Mouse (Mus musculus) stomach, embryonic 16.5 days (tissue): ENCODE data around the gene Duox1. TPM values are rescaled to one million over a fixed set of nuclear protein-coding genes. Genes with fewer than 3 reads are reported as not detected.

Experiments used
- ATAC-seq: fragments of 200-750 bp; cut with Nextera tagmentation; 2 replicates; pipeline ENCODE4 v1.8.0; 2017; ENCODE audit warnings: moderate number of reproducible peaks, moderate TSS enrichment; ENCODE audit not compliant: insufficient read depth, low FRiP score
- H3K27ac ChIP-seq: fragments of 300-500 bp; sonication (generic); 2 replicates; pipeline ENCODE4 v1.5.1; 2014; ENCODE audit warnings: low read length
- H3K27me3 ChIP-seq: fragments of 300-500 bp; sonication (generic); 2 replicates; pipeline ENCODE4 v1.6.1; 2014; ENCODE audit warnings: low read length, control low read depth, mixed read lengths; ENCODE audit not compliant: control insufficient read depth, insufficient read depth
- H3K36me3 ChIP-seq: fragments of 300-500 bp; sonication (generic); 2 replicates; pipeline ENCODE4 v1.6.1; 2014; ENCODE audit warnings: low read length; ENCODE audit not compliant: control insufficient read depth, insufficient read depth
- H3K4me1 ChIP-seq: fragments of 300-500 bp; sonication (generic); 2 replicates; pipeline ENCODE4 v1.6.1; 2014; ENCODE audit warnings: low read length, control low read depth, mixed read lengths; ENCODE audit not compliant: control insufficient read depth, insufficient read depth
- H3K4me2 ChIP-seq: fragments of 300-500 bp; sonication (generic); 2 replicates; pipeline ENCODE4 v1.6.1; 2014; ENCODE audit warnings: low read depth, low read length, mixed read lengths
- H3K4me3 ChIP-seq: fragments of 300-500 bp; sonication (generic); replicated peaks from 2 replicates; pipeline ENCODE4 v1.5.1; 2014; ENCODE audit warnings: mild to moderate bottlenecking, low read length
- H3K9ac ChIP-seq: fragments of 300-500 bp; sonication (generic); 2 replicates; pipeline ENCODE4 v1.6.1; 2014; ENCODE audit warnings: low read length
- H3K9me3 ChIP-seq: fragments of 300-500 bp; sonication (generic); replicated peaks from 2 replicates; pipeline ENCODE4 v1.6.1; 2016; ENCODE audit warnings: low read length, control low read depth; ENCODE audit not compliant: control insufficient read depth
- WGBS: fragments of 180-500 bp; shearing (Covaris S2); extraction: QIAGEN DNeasy Blood & Tissue Kit; methylation state at CpG from one replicate; pipeline ENCODE4 v1.1.7; 2014; 5-methylcytosine and 5-hydroxymethylcytosine counted together
- polyA plus RNA-seq: library from polyadenylated mRNA; unstranded; fragments of >200 nt; fragmentation: Nextera tagmentation; extraction: Ambion mirVana; gene quantifications from 2 replicates; pipeline ENCODE4 v1.2.1, GENCODE M21; 2015

Gene Duox1
- polyA plus RNA-seq, 1 experiment from 2014 or later, result 2.7 TPM

DNA sequence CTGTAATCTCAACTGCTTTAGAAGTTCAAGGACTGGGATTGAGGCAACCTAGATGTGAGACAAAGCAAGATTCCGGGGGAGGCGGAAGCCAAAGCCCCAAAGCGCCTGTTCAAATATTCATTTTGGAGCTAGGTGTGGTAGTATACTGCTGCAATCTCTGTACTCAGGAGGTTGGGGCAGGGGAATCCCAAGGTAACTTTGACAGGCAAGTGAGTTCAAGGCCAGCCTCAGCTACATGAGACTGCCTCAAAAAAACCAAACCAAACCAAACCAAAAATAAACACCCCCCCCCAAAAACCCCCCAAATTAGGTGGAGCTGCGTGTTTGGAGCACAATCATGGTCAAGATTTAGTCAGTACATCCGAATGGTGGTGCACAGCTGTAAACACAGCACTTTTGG lies 58.5 kb downstream of the Duox1 start:
- Histone ChIP-seq H3K27me3 (no peaks in the 10 kb centered on the region), H3K36me3 (no peaks in the 10 kb centered on the region), H3K27ac (no peak overlapping the region), H3K4me3 (no peak overlapping the region), H3K9ac (no peak overlapping the region), H3K4me2 (no peak overlapping the region), H3K4me1 (peaks cover 11% of the 10 kb centered on the region), H3K9me3 (no peaks in the 10 kb centered on the region)
- no peak for ATAC-seq
- WGBS, result 73% methylated on average over 5 of the region's 5 CpGs

- no peaks in the 10 kb centered on the region for H3K27me3 ChIP-seq
- peak overlapping the region; percentile 68 for H3K9ac ChIP-seq
- H3K4me2 ChIP-seq, result peak overlapping the region; percentile 59
- H3K4me1 ChIP-seq, result peaks cover 5% of the 10 kb centered on the region
- no peak for ATAC-seq
- no peaks in the 10 kb centered on the region for H3K9me3 ChIP-seq
- no peaks in the 10 kb centered on the region for H3K36me3 ChIP-seq
- peak overlapping the region; percentile 90 for H3K4me3 ChIP-seq
- H3K27ac ChIP-seq, result no peak overlapping the region
- 21% methylated on average over 23 of the region's 23 CpGs for WGBS
Measured at GRCm38 (mm10) chr2:122374666-122375331, 59.3 kb downstream of the Duox1 start.

DNA sequence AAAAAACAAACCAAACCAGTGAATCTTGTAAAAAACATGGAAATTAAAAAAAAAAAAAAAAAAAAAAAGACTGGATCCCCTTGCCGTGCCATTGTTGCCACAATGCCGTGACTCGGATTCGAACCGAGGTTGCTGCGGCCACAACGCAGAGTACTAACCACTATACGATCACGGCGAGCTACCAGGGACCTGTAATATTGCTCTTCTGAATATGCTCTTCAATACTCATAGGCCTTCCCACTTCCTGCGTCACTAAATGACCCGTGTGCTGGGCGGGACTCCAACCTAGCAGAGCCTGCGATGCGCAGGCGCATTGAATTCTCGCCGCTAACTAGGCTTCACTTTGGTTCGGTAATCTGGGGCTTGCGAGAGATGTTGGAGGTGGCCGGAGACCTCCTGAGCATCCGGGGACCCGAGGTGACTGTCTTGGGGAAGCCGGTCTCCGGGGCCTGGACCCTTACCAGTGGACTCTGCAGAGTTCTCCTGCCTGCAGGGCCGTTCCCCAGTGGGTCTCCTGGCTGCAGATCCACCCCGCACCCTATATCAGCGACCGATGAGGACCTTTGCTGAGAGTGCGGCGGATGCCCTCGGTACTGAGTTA lies 60.0 kb downstream of the Duox1 start:
- WGBS, result 1% methylated on average over 32 of the region's 32 CpGs
- no peaks in the 10 kb centered on the region for H3K36me3 ChIP-seq
- peak; percentile 90 for ATAC-seq
- no peaks in the 10 kb centered on the region for H3K9me3 ChIP-seq
- H3K4me2 ChIP-seq, result peak overlapping the region; percentile 86
- H3K27ac ChIP-seq, result peak overlapping the region; percentile 94
- H3K4me1 ChIP-seq, result peaks cover 4% of the 10 kb centered on the region; the same call in 1 of the 2 replicates
- H3K27me3 ChIP-seq, result no peaks in the 10 kb centered on the region
- peak overlapping the region; percentile 90 for H3K4me3 ChIP-seq
- peak overlapping the region; percentile 82 for H3K9ac ChIP-seq

DNA sequence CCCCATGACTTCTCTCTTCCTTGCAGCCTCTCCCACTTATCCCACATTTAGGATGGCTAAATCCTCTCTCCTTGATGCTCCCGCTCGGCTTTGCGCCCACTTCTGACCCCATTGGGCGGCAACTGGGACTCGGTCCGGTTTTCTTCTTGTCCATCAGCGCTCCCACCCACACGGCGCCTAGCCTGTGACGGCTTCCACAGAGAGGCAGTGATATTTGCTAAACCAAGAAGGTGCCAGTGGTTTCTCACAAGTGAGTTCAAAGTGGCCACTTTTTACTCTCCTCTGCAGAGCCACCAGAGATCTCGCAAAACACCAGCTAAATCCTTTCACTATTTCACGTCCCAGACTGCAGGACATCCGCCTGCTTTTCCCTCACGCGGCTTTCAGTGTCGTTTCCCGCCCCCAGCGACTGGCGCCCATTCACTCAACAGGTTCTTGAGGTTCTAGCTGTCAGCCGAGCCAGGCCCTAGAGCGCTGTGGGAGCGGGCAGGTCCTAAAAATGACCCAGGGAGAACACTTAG lies 60.6 kb downstream of the Duox1 start:
- H3K27me3 ChIP-seq, result no peaks in the 10 kb centered on the region
- no peak for ATAC-seq
- no peaks in the 10 kb centered on the region for H3K9me3 ChIP-seq
- H3K9ac ChIP-seq, result peak overlapping the region; percentile 82
- peak overlapping the region; percentile 94 for H3K27ac ChIP-seq
- peak overlapping the region; percentile 86 for H3K4me2 ChIP-seq
- no peaks in the 10 kb centered on the region for H3K36me3 ChIP-seq
- peaks cover 4% of the 10 kb centered on the region; the same call in 1 of the 2 replicates for H3K4me1 ChIP-seq
- H3K4me3 ChIP-seq, result peak overlapping the region; percentile 90
- WGBS, result under 1% methylated on average over 22 of the region's 22 CpGs

GRCm38 (mm10) chr2:122377215-122377674 lies 61.8 kb downstream of the Duox1 start:
- Histone ChIP-seq H3K9ac (peak overlapping the region; percentile 76), H3K4me3 (peak overlapping the region; percentile 62), H3K27me3 (no peaks in the 10 kb centered on the region), H3K27ac (peak overlapping the region; percentile 82), H3K9me3 (no peaks in the 10 kb centered on the region), H3K4me2 (peak overlapping the region; percentile 51), H3K36me3 (no peaks in the 10 kb centered on the region), H3K4me1 (peaks cover 4% of the 10 kb centered on the region; the same call in 1 of the 2 replicates)
- peak; percentile 90 for ATAC-seq
- WGBS, result under 1% methylated on average over 28 of the region's 28 CpGs

- Histone ChIP-seq H3K9ac (peak overlapping the region; percentile 76), H3K4me1 (peaks cover 4% of the 10 kb centered on the region; the same call in 1 of the 2 replicates), H3K27ac (peak overlapping the region; percentile 82), H3K9me3 (no peaks in the 10 kb centered on the region), H3K4me2 (peak overlapping the region; percentile 51), H3K4me3 (peak overlapping the region; percentile 62), H3K27me3 (no peaks in the 10 kb centered on the region), H3K36me3 (no peaks in the 10 kb centered on the region)
- peak; percentile 82 for ATAC-seq
- under 1% methylated on average over 26 of the region's 26 CpGs for WGBS
Measured at GRCm38 (mm10) chr2:122377751-122378246, 62.3 kb downstream of the Duox1 start.

GRCm38 (mm10) chr2:122378421-122379291 lies 63.2 kb downstream of the Duox1 start:
- Histone ChIP-seq H3K4me2 (peak overlapping the region; percentile 51), H3K9me3 (no peaks in the 10 kb centered on the region), H3K4me1 (peaks cover 4% of the 10 kb centered on the region; the same call in 1 of the 2 replicates), H3K27ac (peak overlapping the region; percentile 52; the same call in 1 of the 2 replicates), H3K9ac (peak overlapping the region; percentile 46; the same call in 1 of the 2 replicates), H3K36me3 (no peaks in the 10 kb centered on the region), H3K4me3 (peak overlapping the region; percentile 62), H3K27me3 (no peaks in the 10 kb centered on the region)
- no peak for ATAC-seq
- 19% methylated on average over 8 of the region's 8 CpGs for WGBS

GRCm38 (mm10) chr2:122379292-122379650 lies 63.8 kb downstream of the Duox1 start:
- Histone ChIP-seq H3K9me3 (no peaks in the 10 kb centered on the region), H3K4me1 (peaks cover 4% of the 10 kb centered on the region; the same call in 1 of the 2 replicates), H3K9ac (no peak overlapping the region), H3K4me3 (no peak overlapping the region), H3K4me2 (no peak overlapping the region), H3K27ac (no peak overlapping the region), H3K36me3 (no peaks in the 10 kb centered on the region), H3K27me3 (no peaks in the 10 kb centered on the region)
- ATAC-seq, result no peak
- WGBS, result 48% methylated on average over 2 of the region's 2 CpGs
